Mouse (Mus musculus) frontal cortex, postnatal 36 days (tissue): ENCODE results near the gene Asb13.

Experiments
- DNase-seq, 2 experiments: peaks; one replicate each; pipeline ENCODE4 v3.0.0; 2022; ENCODE audit warnings: low spot score in 2 of 2

Gene Asb13

DNA sequence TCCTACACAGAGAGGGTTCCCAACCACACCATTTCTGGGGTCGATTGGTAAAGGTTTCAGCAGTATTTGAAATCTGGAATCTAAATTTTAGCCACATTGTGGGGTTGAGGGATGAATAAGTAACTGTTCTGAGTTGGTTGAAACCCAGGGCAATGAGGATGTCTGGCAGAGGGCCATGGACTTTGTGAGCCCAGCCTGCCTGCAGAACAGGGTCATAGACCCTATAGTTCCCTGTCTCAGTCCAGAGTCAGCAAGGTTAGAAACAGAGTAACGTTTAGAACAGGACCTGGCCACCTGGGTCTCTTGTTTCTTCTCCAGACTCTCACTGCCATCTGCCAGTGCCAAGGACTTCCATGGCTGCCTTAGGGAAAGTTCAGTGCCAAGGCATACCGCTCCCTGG lies 30.4 kb downstream of the Asb13 start:
- no peak for DNase-seq

DNA sequence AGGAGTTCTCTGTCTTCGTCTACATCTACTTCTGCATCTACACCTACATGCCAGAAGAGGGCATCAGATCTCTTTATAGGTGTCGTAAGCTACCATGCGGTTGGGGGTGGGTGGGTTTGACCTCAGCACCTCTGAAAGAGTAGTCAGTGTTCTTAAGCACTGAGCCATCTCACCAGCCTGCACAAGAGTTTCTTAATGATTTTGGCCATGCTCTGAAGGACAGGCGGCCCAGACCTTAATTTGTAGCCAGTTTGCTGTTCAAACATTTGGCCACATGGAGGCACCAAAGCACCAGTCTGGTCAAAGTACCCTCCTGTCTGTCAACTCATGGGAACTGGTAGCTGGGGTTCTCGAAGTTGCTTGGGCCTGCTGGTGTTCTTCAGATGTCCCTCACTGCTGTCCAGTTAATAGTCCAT lies 31.5 kb downstream of the Asb13 start:
- peak; percentile 68 to 78 for DNase-seq

DNA sequence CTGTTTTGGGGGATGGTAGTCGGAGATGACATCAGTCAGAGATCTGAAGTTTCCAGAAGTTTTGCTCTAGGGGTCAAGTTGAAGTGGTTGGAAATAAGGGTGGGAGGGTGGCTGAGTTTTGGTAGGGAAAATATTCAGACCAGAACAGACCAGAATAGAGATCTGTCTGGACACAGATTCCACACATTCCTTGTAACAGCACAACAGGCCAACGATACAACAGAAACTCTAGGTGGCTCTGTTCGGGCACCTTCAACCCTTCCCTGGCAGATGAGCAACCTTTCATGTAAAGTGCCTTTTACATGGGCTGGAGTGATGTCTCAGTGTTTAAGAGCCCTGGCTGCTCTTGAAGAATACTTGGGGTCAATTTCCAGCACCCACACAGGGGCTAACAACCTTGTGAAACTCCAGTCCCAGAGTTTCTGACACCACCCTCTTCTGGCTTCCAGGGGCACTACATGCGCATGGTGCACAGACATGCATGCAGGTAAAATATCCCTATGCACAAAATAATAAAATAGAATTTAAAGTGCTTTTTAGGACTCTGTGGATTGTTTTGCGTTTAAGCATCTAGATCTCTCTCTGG lies 33.5 kb downstream of the Asb13 start:
- DNase-seq: no peak

DNA sequence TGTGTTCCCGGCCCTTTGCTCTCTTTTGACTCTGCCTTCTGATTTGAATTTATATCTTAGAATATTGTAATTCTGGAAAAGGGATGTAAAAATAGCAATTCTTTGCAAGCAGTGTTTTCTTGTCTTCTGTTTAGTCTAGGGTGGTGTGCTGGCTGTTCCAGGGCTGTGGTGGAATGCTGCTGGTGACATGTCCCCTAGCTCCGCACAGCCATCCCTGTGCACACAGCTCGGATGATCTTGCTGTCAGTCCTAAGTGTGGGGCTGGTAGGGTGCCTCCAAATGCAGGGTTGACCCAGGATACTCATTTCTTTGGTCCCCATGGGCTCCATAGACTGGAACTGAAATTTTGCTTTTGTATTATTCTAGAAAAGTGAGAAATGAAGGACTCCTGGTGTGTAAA lies 34.2 kb downstream of the Asb13 start:
- no peak for DNase-seq

DNA sequence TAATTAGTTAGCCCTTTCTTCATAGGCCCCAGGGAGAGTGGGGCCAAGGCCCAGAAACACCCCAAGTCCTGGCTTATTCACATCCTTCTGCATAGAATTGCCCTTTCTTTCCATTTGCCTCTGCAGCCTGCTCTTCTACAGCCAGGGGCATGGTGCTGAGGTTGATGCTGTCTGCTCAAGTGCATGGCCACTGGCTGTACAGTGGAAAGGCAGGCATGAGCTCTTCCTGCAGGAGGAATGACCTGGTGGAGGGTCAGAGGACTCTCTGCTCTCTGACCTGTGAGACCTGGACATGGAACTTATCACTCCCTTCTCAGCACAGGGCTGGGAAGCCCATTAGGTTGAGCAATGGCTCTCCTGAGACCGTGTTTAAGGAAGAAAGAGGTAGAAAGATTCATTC lies 35.8 kb downstream of the Asb13 start:
- DNase-seq: no peak

DNA sequence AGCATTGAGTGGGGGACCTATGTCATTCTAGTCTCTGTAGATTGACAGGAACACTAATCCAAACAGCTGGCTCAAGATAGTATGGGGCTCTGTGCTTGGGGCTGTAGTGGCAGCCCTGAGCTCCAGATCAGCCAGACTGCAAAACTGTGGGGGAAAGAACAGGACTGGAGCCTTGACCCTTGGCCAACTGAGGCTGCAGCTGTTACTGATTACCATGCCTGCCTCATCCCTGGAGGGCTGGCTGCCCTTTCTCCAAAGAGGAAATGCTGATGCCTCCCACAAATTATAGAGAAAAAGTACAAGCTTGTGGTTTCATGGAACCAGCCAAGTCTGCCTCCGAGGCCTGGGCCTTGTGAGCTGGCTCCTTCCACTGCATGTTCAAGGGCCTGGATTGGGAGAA lies 36.2 kb downstream of the Asb13 start:
- no peak for DNase-seq

DNA sequence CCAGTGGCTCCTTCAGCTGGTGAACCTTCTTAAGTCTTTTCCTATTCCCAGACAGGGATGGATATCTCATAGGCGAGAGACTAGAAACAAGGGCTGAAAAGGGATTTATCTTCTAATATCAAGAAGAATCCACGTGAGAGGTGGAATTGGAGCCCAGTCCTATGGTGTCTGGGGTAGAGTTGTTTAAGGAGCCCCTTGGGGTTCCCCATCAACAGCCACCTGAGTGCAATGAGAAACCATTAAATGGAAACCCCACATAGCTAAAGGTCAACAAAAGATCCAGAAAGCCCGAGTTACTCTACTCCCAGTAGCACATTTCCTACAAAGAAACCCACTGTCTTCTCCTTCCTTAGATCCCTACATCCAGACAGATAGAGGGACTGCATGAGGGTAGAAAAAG lies 39.3 kb downstream of the Asb13 start:
- no peak for DNase-seq

DNA sequence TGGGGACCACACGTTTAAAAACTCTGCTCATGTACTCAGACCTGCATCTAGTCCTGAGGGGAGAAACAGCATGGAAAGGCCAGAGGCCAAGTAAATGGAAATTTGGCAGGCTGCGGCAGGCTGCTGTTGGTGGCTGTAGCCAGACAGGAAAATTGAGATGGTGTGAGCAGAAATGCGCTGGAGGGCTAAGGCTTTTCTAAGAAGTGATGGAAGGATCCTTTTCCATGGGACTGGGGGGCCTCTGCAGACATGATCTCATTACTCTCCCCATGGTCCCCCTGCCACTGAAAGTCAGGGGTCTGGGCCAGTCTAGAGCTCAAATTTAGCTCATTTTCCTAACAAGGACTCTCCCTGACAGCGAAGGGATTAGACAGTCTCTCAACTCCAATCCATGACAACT lies 39.8 kb downstream of the Asb13 start:
- no peak for DNase-seq

DNA sequence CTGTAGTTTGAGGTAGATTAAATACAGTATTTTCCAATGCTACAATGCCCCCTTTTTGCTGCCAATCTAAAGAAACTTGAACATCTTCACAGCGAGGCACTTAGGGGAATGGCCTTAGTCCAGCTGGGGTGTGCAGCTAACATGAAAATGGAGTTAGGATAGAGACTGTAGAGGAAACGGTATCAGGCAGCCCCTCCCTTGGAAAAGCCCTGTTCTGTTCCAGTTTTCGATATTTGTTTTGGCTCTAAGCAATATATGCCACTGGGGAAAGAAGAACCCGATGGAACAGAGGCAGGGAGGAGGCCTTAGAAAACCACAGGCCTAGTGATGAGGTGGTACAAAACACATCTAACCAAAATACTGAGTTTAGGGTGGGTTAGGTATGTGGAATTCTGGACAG lies 42.0 kb downstream of the Asb13 start:
- DNase-seq: no peak

DNA sequence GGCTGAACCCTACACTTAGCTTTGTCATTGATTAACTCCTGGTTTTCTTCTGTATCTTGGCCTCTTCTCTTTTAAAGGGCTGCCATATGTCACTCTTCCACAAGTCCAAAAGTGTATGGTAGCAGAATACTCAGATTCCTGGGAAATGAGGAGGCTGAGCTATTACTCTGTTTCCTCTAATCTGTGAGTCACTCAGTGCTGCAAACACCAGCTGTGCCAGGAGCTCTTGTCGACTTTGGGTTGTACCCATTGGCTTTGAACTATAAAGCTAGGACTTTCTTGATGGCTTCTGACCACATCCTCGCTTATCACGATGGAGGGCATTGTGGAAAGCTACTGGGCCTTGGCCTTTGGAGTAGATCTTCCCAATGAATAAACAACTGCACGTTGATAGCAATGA lies 45.3 kb downstream of the Asb13 start:
- no peak for DNase-seq

DNA sequence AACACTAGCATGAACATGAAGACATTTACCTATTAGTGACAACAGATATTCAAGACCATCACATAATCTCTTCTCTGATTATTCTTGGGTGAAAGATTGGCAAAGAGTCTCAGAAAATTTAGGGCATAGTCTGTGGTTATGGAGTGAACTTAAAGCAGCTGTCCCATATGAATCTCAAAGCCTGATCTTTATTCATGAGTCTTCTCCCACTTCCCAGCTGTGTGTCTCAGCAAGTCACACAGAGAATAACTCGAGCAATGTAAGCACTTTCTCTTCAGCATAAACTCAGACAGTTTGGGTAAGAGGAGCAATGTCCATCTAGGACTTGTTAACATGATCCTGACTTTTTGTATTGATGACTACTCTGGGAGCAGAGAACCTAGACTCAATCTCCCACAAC lies 52.5 kb downstream of the Asb13 start:
- peak in 1 of 2 experiments; percentile 28 for DNase-seq

DNA sequence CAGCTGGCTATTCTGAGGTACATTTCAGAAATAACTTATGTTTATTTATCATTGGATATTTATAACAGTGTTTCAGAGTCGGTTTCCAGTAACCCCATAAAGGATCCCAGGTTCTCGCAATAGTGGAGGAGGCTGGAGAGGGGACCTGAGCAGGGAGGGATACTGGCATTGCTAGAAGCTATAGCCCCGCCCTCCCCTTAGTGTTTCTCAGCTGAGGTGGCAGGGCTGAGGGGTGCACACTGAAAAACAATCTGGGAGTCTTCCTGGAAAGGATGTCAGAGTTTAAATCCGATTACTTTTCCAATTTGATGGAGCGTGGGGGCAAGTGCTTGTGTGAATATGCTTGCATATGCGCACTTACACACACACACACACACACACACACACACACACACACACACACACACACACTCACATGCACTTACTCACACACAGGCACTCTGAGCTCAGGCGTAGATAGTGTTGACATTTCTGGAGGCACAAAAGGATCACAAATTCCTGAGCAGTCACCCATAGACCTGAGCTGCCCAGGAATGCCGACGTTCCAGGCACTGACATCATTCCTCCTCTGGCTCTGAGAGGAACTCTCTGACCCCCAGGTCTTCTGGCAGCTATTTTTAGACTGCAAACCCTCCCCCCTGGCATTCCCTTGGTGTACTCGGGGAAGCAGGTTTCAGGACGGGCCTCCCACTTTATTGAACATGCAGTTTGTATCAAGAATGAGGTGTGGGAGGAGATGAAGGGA lies 60.9 kb downstream of the Asb13 start:
- DNase-seq: peak in 1 of 2 experiments; percentile 24

DNA sequence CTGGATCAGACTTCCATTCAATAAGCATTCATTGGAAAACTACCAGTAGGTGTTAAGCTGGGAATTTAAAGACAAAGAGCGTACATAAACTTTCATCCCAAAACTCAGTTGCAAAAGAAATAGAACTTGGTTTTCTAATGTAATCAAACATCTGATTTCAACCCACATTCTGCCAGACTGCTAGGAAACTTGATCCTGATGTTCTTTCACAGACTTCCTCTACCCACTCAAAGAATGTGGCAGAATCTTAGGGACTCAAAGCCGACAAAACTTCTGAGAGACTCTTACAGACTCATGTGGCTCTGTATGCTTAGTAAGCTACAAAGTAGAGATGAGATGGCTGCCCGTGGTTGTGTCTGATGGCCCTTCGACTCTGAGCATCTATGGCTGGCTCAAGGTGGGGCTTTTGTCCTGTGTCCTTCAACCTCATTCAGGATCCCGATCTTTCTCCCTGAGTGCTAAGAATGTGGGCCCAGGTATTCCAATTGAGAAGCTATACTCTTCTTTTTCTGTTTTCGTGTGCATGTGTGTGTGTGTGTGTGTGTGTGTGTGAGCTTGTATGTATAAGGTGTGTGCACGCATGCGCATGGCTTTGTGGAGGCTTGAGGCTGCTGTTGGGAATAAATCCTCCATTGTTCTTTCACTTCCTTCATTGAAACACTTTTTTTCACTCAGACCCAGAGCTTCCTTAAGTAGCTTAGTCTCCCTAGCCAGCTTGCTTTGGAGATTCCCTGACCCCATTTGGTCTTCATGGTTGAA lies 63.3 kb downstream of the Asb13 start:
- peak in 1 of 2 experiments; percentile 29 for DNase-seq

DNA sequence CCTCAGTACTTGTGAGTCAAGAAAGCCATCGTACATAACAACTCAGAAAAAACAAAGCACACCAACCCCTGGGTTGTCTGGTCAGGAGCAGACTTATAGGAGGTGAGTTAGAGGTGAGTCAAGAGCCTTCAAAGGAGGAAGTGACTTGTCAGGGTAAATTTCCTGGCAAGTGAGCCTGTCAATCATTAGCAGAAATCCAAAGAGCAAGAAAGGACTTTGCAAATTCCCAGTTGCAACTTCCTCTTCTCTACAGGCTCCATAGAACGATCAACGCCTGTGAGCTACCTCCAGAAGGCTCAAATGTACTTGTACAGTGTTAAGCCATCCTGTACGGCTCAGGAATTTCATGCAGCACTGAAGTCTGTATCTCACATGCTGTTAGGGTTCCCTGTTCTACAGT lies 66.9 kb downstream of the Asb13 start:
- no peak for DNase-seq
